Mouse (Mus musculus) T-helper 17 cell (primary cell): Measurements from ENCODE around the gene Gm3404.
"Not testable (repeated sequence)": the region's sequence is repeated elsewhere in the genome, so short reads cannot be mapped to it uniquely, and the experiment has no call there.

Experiments used
- in situ Hi-C, 2 experiments: fragments of 300-600 bp; cut with MboI, MseI; formaldehyde crosslinking; loops; 1 replicate in 1 of 2; 2 replicates in 1 of 2; pipeline ENCODE4 v1.15.1; 2025; ENCODE audit warnings: high pct_unique_total_duplicates in 2 of 2

Gene Gm3404

GRCm38 (mm10) chr5:146525501-146525900 is at the start of gene Gm3404:
Gm3404 (plus strand) TSS chr5:146525801.
- in situ Hi-C loops: loop anchor here in 1 of 2 experiments (5.0 kb wide), 1 partner anchor 33 kb away; the partner anchor contains the start of gene Gm6370

- in situ Hi-C loops: not testable (repeated sequence)
Observed at GRCm38 (mm10) chr5:146479564-146479963, 46.0 kb upstream of the Gm3404 start.

GRCm38 (mm10) chr5:146481665-146482064 is 43.9 kb upstream of the Gm3404 start, which contains the start of gene Gm6408:
Gm6408 (plus strand) TSS chr5:146481965.
- in situ Hi-C loops: loop anchor here (5.0 to 10.0 kb wide), 2 partner anchors 297 to 324 kb away; partner anchors contain the start of gene 1700001J03Rik (in 1 of the 2)

DNA sequence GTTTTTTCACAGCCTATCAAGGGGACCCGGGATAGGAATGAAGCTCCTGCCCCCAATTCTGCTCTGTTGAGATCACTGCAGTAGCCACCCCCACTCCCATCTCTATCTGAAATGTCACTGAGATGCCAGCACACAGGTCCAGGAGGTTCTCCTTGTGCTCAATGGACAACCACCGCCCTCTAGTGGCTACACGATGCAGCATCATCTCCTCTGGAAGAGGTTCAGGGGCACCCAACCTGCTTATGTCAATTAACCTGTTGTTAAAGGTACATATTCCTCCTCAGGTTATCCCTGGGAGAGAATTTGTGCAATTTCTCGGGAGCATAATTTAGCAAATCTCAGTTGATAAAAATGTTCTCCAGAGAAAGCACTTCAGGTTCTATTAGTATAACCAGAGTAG is 36.6 kb upstream of the Gm3404 start:
- in situ Hi-C loops: loop anchor here in 1 of 2 experiments (10.0 kb wide), 1 partner anchor 304 kb away; the partner anchor contains the start of gene 1700001J03Rik

GRCm38 (mm10) chr5:146491063-146491462 is 34.5 kb upstream of the Gm3404 start, which contains the start of gene Gm6370:
Gm6370 (plus strand) TSS chr5:146491363.
- in situ Hi-C loops: loop anchor here in 1 of 2 experiments (5.0 kb wide), 1 partner anchor 36 kb away; the partner anchor contains the start of gene Gm3404

DNA sequence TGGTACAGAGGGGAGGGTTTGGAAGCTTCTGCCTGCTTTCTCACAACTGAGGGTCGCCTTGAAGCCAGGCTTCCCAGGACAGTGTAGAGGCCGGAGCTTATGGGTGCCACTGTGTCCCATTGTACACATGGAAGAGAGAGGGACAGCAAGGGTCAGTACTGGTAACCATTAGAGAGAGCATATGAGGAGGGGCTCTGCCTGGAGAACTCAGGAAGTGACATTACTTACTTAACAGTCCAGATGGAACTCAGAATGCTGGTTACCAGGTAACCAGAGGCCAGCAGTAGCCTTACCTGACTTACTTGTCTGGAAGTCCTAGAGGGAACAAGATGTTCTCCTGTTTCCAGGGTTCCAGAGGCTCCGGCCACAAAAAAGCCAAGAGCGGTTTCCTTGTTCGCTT is 23.5 kb upstream of the Gm3404 start, which contains the start of gene 4930449I24Rik:
Gene 4930449I24Rik (plus strand): TSS at position 301 of the 400 bp plus-strand sequence.
- in situ Hi-C loops: not testable (repeated sequence)

GRCm38 (mm10) chr5:146513823-146514222 is 11.8 kb upstream of the Gm3404 start, which contains the start of gene Gm3402:
Gm3402 (plus strand) TSS chr5:146514123.
- in situ Hi-C loops: not testable (repeated sequence)

DNA sequence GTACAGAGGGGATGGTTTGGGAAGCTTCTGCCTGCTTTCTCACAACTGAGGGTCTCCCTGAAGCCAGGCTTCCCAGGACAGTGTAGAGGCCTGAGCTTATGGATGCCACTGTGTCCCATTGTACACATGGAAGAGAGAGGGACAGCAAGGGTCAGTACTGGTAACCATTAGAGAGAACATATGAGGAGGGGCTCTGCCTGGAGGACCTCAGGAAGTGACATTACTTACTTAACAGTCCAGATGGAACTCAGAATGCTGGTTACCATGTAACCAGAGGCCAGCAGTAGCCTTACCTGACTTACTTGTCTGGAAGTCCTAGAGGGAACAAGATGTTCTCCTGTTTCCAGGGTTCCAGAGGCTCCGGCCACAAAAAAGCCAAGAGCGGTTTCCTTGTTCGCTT is 11.7 kb downstream of the Gm3404 start, which contains the start of gene Gm3409:
Gene Gm3409 (plus strand): TSS at position 301 of the 400 bp plus-strand sequence.
- in situ Hi-C loops: not testable (repeated sequence)

- in situ Hi-C loops: loop anchor here in 1 of 2 experiments (5.0 kb wide), 1 partner anchor 39 kb away; no protein-coding TSS in a partner anchor
Observed at GRCm38 (mm10) chr5:146555836-146556235, 30.2 kb downstream of the Gm3404 start, which contains the start of gene Gm3415. Gm3415 (plus strand) TSS chr5:146556136.

- in situ Hi-C loops: no loop called here
Observed at GRCm38 (mm10) chr5:146564259-146564658, 38.7 kb downstream of the Gm3404 start.

- in situ Hi-C loops: loop anchor here in 1 of 2 experiments (5.0 kb wide), 2 partner anchors 50 to 105 kb away; no protein-coding TSS in a partner anchor
Observed at GRCm38 (mm10) chr5:146567054-146567453, 41.5 kb downstream of the Gm3404 start.

DNA sequence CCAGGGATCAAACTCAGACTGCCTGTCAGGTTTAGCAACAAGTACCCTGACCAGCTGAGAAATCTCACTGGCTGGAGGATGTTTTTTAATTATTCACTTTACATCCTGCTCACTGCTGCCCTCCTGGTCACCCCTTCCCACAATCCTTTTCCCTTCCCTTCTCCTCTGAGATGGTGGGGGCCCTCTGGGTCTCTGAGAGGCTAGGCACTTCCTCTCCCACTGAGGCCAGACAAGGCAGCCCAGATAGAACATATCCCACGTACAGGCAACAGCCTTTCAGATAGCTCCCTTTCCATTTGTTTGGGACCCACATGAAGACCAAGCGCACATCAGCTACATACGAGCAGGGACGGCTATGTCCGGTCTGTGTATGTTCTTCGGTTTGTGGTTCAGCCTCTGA is 44.6 kb downstream of the Gm3404 start:
- in situ Hi-C loops: loop anchor here in 1 of 2 experiments (5.0 kb wide), 1 partner anchor 92 kb away; no protein-coding TSS in a partner anchor

DNA sequence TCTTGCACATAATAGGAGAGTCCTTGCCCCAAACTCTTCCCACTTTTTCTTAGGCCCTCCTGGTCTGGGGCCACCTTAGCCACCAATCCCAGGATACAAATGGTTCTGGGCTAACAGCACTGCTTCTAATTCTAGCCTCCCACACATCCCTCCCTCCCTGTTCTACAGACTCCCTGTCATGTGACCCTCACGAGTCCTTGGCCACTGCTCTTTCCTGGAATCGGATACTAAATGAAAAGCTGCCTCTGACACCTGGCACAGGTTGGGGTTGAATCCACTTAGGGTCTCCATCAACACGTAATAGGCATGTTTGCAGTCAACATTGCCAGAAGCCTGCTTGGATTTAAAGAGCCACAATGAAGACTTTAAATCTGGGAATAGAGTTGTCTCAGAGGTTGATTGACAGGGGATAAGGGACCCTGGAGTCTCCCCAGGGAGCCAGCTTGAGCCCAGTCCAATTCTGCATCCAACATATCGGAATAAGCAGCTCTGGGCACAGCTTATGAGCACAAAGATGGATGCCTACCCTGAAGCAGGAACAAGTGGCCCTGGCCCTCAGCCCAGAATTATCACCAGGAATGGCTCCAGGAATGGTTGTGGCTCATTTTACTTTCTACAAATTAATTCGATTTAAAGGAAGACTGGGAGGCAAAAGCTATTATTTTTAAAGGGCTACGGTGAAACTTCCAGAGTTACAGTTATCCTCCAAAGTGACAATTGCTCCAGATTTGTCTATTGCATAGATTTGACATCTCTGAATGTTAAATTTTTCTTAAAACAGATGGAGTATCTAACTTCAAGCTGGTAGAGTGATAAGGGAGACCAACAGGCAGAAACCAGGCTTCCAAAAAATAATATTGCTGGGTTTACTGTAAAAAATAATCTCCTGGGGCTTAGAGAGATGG is 46.5 kb downstream of the Gm3404 start:
- in situ Hi-C loops: loop anchor here in 1 of 2 experiments (5.0 kb wide), 1 partner anchor 90 kb away; no protein-coding TSS in a partner anchor

GRCm38 (mm10) chr5:146572735-146573042 is 47.1 kb downstream of the Gm3404 start:
- in situ Hi-C loops: loop anchor here in 1 of 2 experiments (5.0 kb wide), 1 partner anchor 90 kb away; no protein-coding TSS in a partner anchor

DNA sequence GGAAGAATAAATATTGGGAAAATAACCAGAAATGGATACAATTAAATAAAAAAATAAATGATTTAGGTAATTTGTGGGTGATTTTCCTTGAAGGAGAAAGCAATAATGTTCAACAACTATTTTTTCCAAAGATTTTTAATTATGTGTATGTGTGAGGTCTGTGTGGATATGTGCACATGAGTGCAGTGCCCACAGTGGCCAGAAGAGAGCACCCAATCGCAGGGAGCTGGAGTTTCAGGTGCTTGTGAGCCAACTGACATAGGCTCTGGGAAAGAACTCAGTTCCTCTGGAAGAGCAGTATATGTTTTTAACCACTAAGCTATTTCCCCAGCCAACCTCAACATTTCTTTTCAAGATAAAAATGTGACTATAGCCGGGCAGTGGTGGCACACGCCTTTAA is 51.1 kb downstream of the Gm3404 start:
- in situ Hi-C loops: no loop called here
